Mouse (Mus musculus): Measurements from ENCODE around the gene Olfr1322.

Gene Olfr1322

GRCm38 (mm10) chrX:49891383-49891782, at the start of gene Olfr1322:
TSS of gene Olfr1322 (minus strand) at chrX:49891483.
- DNase-seq (ENCODE audit: low read depth, low spot score) = no peak

- no peak for DNase-seq (ENCODE audit: low read depth, low spot score)
Observed at GRCm38 (mm10) chrX:49877651-49878349, 13.5 kb downstream of the Olfr1322 start.
